Mouse (Mus musculus) midbrain, embryonic 11.5 days (tissue): ENCODE data around the gene Rcor2. TPM values are rescaled to one million over a fixed set of nuclear protein-coding genes. Genes with fewer than 3 reads are reported as not detected.

ENCODE experiments used
- ATAC-seq: fragments of 200-750 bp; cut with Nextera tagmentation; 2 replicates; pipeline ENCODE4 v1.8.0; 2017; ENCODE audit warnings: moderate TSS enrichment, moderate library complexity; ENCODE audit not compliant: low FRiP score
- DNase-seq: peaks from one replicate; pipeline ENCODE4 v3.0.0; 2015; ENCODE audit warnings: low spot score; ENCODE audit errors: missing footprints
- H3K27ac ChIP-seq: fragments of 300-500 bp; sonication (generic); 2 replicates; pipeline ENCODE4 v1.5.1; 2014; ENCODE audit warnings: low read depth, low read length
- H3K27me3 ChIP-seq: fragments of 300-500 bp; sonication (generic); 2 replicates; pipeline ENCODE4 v1.6.1; 2014; ENCODE audit warnings: mild to moderate bottlenecking, low read length, moderate library complexity, mixed read lengths; ENCODE audit not compliant: control insufficient read depth, insufficient read depth
- H3K36me3 ChIP-seq: fragments of 300-500 bp; sonication (generic); 2 replicates; pipeline ENCODE4 v1.6.1; 2014; ENCODE audit warnings: mild to moderate bottlenecking, low read length, moderate library complexity, mixed read lengths; ENCODE audit not compliant: control insufficient read depth, insufficient read depth
- H3K4me1 ChIP-seq: fragments of 300-500 bp; sonication (generic); 2 replicates; pipeline ENCODE4 v1.6.1; 2014; ENCODE audit warnings: low read length; ENCODE audit not compliant: control insufficient read depth, insufficient read depth
- H3K4me2 ChIP-seq: fragments of 300-500 bp; sonication (generic); 2 replicates; pipeline ENCODE4 v1.6.1; 2014; ENCODE audit warnings: mild to moderate bottlenecking, moderate library complexity
- H3K4me3 ChIP-seq: fragments of 300-500 bp; sonication (generic); 2 replicates; pipeline ENCODE4 v1.5.1; 2014; ENCODE audit warnings: low read depth, low read length
- H3K9ac ChIP-seq: fragments of 300-500 bp; sonication (generic); 2 replicates; pipeline ENCODE4 v1.6.1; 2014; ENCODE audit warnings: low read length
- H3K9me3 ChIP-seq: fragments of 300-500 bp; sonication (generic); 2 replicates; pipeline ENCODE4 v1.6.1; 2016; ENCODE audit warnings: low read length; ENCODE audit not compliant: control insufficient read depth
- WGBS: fragments of 180-500 bp; shearing (Covaris S2); extraction: QIAGEN DNeasy Blood & Tissue Kit; methylation state at CpG from one replicate; pipeline ENCODE4 v1.1.7; 2014; 5-methylcytosine and 5-hydroxymethylcytosine counted together
- polyA plus RNA-seq: library from polyadenylated mRNA; unstranded; fragments of >200 nt; fragmentation: Nextera tagmentation; extraction: Ambion mirVana; gene quantifications from 2 replicates; pipeline ENCODE4 v1.2.1, GENCODE M21; 2014

Rcor2 gene
- polyA plus RNA-seq, 1 experiment from 2014 or later = 36.9 TPM

- Histone ChIP-seq H3K4me2 (no peak overlapping the region), H3K27ac (no peak overlapping the region), H3K4me3 (no peak overlapping the region), H3K9me3 (no peaks in the 10 kb centered on the region), H3K4me1 (peaks cover 28% of the 10 kb centered on the region), H3K27me3 (no peaks in the 10 kb centered on the region), H3K36me3 (no peaks in the 10 kb centered on the region), H3K9ac (no peak overlapping the region)
- no peak for DNase-seq
- 90% methylated on average over 3 of the region's 3 CpGs for WGBS
- ATAC-seq = no peak
These were observed 5.2 kb upstream of the Rcor2 start for GRCm38 (mm10) chr19:7261964-7262363.

- ATAC-seq = no peak
These were observed 4.5 kb upstream of the Rcor2 start for GRCm38 (mm10) chr19:7262592-7262991.

GRCm38 (mm10) chr19:7264088-7264765 lies 2.9 kb upstream of the Rcor2 start:
- DNase-seq = peak; percentile 97
- Histone ChIP-seq H3K27me3 (no peaks in the 10 kb centered on the region), H3K9me3 (no peaks in the 10 kb centered on the region), H3K36me3 (no peaks in the 10 kb centered on the region), H3K4me1 (peaks cover 38% of the 10 kb centered on the region), H3K9ac (peak overlapping the region; percentile 95), H3K27ac (peak overlapping the region; percentile 99), H3K4me2 (peak overlapping the region; percentile 94), H3K4me3 (no peak overlapping the region)
- WGBS = 17% methylated on average over 9 of the region's 9 CpGs
- ATAC-seq = no peak

More at GRCm38 (mm10) chr19:7262592-7262991, 4.5 kb upstream of the Rcor2 start:
- peaks cover 34% of the 10 kb centered on the region for H3K4me1 ChIP-seq
- no peaks in the 10 kb centered on the region for H3K27me3 ChIP-seq
- DNase-seq = no peak
- H3K36me3 ChIP-seq = no peaks in the 10 kb centered on the region
- no peak overlapping the region for H3K4me2 ChIP-seq
- no peak overlapping the region for H3K9ac ChIP-seq
- no peak overlapping the region for H3K27ac ChIP-seq
- H3K9me3 ChIP-seq = no peaks in the 10 kb centered on the region
- WGBS = 85% methylated on average over 1 of the region's 1 CpGs
- H3K4me3 ChIP-seq = no peak overlapping the region

DNA sequence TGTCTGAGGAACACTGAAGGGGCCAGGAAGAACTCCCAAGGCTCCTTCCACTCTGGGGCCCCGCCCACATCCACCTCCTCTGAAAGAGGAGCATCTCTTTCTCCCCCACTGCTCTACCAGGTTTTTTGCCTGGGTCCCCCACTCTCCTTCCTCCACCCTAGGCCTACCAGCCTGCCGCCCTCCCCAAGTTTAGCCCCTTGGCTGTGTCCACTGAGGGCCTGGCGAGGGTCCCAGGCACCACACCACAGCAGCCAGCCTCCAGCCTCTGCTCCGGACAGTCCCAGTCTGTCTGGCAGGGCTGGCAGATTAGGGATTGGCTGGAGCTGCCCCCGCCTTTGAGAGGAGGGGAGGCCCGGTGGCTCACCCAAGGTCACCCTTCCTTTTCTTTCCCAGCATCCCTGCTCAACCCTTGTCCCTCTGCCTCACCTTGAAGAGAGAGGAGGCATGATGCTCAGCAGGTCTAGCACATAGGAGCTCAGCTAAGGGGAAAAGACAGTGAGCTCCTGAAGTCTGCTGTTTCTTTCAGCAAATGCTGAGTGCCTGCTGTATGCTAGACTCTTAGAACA lies 2.3 kb upstream of the Rcor2 start:
- ATAC-seq (no peak; the same call in 1 of the 2 replicates), DNase-seq (peak; percentile 92)
- 9% methylated on average over 6 of the region's 6 CpGs for WGBS
- H3K4me2 ChIP-seq = peak overlapping the region; percentile 94
- H3K27ac ChIP-seq = peak overlapping the region; percentile 99
- no peaks in the 10 kb centered on the region for H3K36me3 ChIP-seq
- no peaks in the 10 kb centered on the region for H3K9me3 ChIP-seq
- H3K9ac ChIP-seq = peak overlapping the region; percentile 95
- H3K4me3 ChIP-seq = no peak overlapping the region
- no peaks in the 10 kb centered on the region for H3K27me3 ChIP-seq
- peaks cover 41% of the 10 kb centered on the region for H3K4me1 ChIP-seq

DNA sequence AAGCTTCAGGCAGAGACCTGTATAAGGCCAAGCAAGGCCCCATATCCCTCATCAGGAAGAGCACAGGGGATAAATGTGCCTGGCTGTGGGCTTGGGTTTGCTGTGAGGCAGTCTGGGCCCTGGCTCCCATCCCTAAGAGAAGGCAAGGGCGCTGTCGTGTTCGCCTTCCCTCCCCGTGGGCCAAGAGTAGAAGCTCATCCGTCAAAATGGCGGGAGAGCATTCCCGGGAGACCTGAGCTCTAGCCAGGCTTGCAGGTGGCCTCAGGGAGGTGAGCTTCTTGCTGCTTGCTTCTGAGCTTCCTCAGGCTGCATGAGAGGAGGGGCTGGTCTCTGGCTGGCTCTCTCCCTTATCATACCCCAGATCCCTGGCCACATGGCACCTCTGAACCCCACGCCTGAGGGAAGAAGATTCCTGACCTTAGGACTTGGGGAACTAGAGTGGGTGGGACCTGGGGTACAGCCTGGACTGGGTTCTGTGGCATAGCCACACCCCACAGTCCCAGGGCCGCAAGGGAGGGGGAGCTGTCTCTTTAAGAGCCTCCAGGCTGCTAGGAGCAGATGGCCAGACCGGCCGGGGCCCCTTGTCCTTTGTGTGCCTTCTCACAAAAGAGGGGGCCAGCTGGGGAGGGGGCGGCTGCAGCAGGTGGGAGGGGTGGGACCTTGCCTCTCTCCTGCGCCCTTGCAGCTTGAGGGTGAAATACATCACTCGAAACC lies 1.5 kb upstream of the Rcor2 start:
- H3K27me3 ChIP-seq = no peaks in the 10 kb centered on the region
- ATAC-seq (peak; percentile 62), DNase-seq (peak; percentile 98)
- H3K4me3 ChIP-seq = peak overlapping the region; percentile 4; the same call in 1 of the 2 replicates
- H3K4me1 ChIP-seq = peaks cover 48% of the 10 kb centered on the region
- H3K9ac ChIP-seq = peak overlapping the region; percentile 95
- no peaks in the 10 kb centered on the region for H3K9me3 ChIP-seq
- peaks cover 3% of the 10 kb centered on the region for H3K36me3 ChIP-seq
- 9% methylated on average over 14 of the region's 14 CpGs for WGBS
- peak overlapping the region; percentile 99 for H3K27ac ChIP-seq
- peak overlapping the region; percentile 94 for H3K4me2 ChIP-seq

- H3K27me3 ChIP-seq = no peaks in the 10 kb centered on the region
These were observed 699 bp upstream of the Rcor2 start for GRCm38 (mm10) chr19:7266421-7266831.

DNA sequence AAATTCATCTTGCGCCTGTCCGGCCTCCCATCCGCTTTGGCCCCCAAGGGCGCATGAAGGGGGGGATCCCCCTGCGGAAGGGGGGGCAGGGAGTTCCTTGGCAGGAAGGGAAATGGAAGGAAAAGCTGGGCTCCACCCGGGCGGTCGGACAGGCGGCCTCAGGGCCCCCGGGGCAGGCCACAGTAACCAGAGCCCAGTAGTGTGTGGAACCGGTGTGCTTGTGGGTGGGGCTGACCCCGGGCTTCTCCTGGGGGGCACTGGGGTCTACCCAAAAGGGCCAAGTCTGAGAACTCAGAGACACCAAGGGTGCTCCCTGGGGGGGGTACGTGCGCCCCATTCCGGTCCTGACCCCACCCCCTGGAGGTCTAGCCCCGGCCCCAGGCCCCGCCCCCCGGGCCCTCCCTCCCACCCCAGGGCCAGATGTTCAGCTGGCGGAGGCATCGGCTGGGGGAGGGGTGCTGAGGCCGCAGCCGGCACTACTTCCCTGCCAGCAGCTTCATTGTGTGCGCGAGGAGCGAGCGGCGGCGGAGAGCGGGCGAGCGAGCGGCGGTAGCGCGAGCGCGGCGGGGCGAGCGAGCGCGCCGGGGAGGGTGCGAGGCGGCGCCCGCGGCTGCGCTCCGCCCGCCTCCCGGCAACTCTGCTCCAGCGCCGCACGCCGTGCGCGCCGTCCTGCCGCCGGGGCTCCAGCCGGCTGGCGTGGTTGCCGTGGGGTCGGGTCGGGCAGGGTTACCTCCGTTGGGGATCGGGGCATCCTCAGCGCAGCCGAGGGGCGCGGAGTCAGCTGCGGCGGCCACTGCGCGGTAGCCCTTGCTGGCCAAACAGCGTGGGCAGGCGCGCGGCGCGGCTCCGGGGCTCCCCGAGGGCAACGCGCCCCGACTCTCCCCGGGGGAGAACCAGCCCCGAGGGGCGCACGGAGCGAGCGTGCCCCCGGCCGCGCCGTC lies 926 bp downstream of the Rcor2 start:
- Histone ChIP-seq H3K4me1 (peaks cover 66% of the 10 kb centered on the region), H3K9me3 (no peaks in the 10 kb centered on the region), H3K4me2 (peak overlapping the region; percentile 94), H3K27me3 (no peaks in the 10 kb centered on the region), H3K36me3 (peaks cover 27% of the 10 kb centered on the region), H3K9ac (peak overlapping the region; percentile 95), H3K4me3 (peak overlapping the region; percentile 81), H3K27ac (peak overlapping the region; percentile 99)
- DNase-seq (peak; percentile 98), ATAC-seq (peak; percentile 43)
- WGBS = under 1% methylated on average over 72 of the region's 97 CpGs

More at GRCm38 (mm10) chr19:7266421-7266831, 699 bp upstream of the Rcor2 start:
- DNase-seq = peak; percentile 93
- H3K4me1 ChIP-seq = peaks cover 55% of the 10 kb centered on the region
- H3K36me3 ChIP-seq = peaks cover 11% of the 10 kb centered on the region
- H3K9ac ChIP-seq = peak overlapping the region; percentile 95
- H3K4me2 ChIP-seq = peak overlapping the region; percentile 94
- peak overlapping the region; percentile 99 for H3K27ac ChIP-seq
- H3K9me3 ChIP-seq = no peaks in the 10 kb centered on the region
- peak overlapping the region; percentile 4; the same call in 1 of the 2 replicates for H3K4me3 ChIP-seq
- WGBS = 17% methylated on average over 4 of the region's 4 CpGs
- ATAC-seq = no peak; the same call in 1 of the 2 replicates

DNA sequence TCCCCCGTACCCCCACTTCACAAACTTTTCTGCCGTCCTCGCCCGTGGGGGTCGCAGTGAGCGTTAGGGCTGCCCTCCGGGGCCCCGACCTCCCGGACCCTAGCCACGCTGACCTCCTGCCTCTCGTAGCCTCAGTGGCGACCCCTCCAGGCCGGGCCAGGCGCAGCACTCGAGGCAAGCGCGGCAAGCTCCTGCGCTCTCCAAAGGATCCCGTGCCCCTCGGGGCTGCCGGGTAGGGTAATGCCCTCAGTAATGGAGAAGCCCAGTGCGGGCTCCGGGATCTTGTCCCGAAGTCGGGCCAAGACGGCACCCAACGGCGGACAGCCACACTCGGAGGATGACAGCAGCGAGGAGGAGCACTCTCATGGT lies 1.6 kb downstream of the Rcor2 start:
- peaks cover 66% of the 10 kb centered on the region for H3K4me1 ChIP-seq
- under 1% methylated on average over 30 of the region's 30 CpGs for WGBS
- peak overlapping the region; percentile 99 for H3K27ac ChIP-seq
- H3K4me2 ChIP-seq = peak overlapping the region; percentile 94
- ATAC-seq (peak; percentile 12; the same call in 1 of the 2 replicates), DNase-seq (peak; percentile 99)
- no peaks in the 10 kb centered on the region for H3K27me3 ChIP-seq
- H3K9ac ChIP-seq = peak overlapping the region; percentile 95
- peak overlapping the region; percentile 81 for H3K4me3 ChIP-seq
- peaks cover 34% of the 10 kb centered on the region for H3K36me3 ChIP-seq
- no peaks in the 10 kb centered on the region for H3K9me3 ChIP-seq
